Mouse (Mus musculus): ENCODE measurements around the gene Klhl29. TPM values are rescaled to one million over a fixed set of nuclear protein-coding genes. Genes with fewer than 3 reads are reported as not detected.
A peak's percentile ranks its signal among the peaks of the same experiment; 100 is the strongest.

Klhl29 gene
- total RNA-seq, 2 experiments from 2014 or later, result 27.1 to 27.5 TPM

DNA sequence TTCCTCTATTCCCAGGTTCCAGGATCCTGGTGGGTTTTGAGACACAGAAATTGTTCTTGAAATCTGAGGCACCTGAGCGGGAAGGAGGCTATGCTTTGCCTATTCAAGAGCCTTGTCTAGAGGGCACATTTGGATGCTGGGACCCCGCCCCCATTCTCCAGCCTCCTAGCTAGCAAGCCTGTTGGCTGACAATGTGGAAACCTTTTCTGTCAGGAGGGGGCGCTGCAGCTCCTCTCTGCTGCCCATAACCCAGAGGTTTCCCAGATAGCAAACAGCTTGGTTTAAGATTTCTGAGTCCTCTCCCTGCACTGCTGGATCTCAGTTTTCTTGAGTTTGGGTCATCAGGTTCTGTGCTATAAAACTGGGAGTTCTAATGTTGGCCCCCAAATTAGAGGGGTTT lies 232.7 kb downstream of the Klhl29 start:
- DNase-seq (ENCODE audit: low spot score in 2 of 2), result peak; percentile 91 to 93

DNA sequence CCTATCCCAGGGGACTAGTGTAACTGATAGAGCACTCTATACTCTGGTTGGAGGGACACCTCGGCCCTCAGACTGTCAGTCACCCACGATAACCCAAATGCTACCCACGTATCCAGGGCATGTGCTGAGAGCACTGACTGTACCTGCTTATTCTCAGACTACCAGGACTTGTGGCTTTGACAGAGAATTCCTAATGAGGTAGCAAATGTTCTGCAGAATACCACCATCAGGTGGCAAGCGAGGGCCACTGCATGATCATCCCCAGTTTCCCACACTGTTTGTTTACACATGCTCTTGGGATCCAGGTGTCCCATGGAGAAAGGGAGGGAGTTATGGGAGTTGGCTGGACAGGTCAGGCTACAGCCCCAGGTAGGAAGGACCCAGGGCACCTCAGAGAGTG lies 234.4 kb downstream of the Klhl29 start:
- DNase-seq (ENCODE audit: low spot score in 2 of 2), result no peak

- no peak for DNase-seq (ENCODE audit: low spot score in 2 of 2)
These were observed 236.2 kb downstream of the Klhl29 start for GRCm38 (mm10) chr12:5139302-5139701.

DNA sequence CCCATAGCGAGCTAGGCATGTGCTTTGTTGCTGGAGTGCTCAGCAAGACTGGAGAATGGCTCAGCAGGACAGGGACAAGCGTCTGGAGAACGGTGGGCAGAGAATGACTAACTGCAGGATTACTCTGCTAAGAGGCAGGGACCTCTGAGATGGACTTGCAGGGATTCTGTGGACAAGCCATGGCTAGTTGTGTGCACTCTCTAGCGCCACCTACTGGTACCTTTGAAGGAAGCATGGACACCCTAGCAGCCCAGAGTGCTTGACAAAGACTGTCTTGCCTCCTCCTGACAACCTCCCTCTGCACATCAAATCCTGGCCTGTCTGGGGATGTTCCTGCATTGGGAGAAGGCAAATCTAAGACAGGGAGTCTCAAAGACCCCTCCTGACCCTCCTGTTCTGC lies 239.2 kb downstream of the Klhl29 start:
- peak; percentile 66 to 69 for DNase-seq (ENCODE audit: low spot score in 2 of 2)

DNA sequence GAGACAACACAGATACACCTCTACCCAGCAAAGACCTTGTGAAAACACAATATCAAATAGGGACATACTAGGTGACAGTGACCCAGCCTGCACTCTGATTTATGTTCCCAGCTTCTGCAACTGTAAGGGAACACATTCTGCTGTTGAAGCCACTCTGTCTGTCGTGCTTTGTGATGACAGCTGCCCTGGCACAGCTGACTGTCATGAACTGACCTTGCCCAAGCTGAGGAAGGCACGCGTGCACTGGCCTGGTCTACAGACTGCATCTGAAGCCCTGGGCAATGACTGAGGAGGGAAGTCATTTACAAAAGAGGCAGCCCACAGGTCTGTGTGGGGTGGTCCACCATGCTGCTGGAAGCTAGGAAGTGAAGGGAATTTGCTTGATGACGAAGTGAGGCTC lies 246.3 kb downstream of the Klhl29 start:
- no peak for DNase-seq (ENCODE audit: low spot score in 2 of 2)

GRCm38 (mm10) chr12:5125907-5126306 lies 249.6 kb downstream of the Klhl29 start:
- no peak for DNase-seq (ENCODE audit: low spot score in 2 of 2)

DNA sequence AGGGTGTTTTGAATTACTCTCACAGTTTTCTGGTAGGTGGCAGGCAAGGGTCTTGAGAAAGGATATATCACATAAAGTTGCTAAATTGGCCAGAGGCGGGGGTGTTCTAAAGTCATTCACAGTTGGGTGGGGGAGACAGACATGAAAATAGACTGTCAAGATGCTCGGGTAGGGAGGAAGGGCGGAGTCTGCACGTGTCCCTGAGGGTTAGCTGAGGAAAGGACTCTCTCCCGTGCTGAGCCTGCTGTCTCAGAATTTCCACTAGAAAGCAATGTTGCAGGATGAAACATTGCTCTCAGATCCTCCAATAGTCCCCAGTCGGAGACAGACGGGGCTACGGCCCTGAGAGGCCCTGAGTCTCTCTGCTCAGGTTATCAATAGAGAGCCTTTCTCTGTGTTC lies 252.5 kb downstream of the Klhl29 start:
- DNase-seq (ENCODE audit: low spot score in 2 of 2), result no peak

GRCm38 (mm10) chr12:5120249-5120648 lies 255.2 kb downstream of the Klhl29 start:
- no peak for DNase-seq (ENCODE audit: low spot score in 2 of 2)

DNA sequence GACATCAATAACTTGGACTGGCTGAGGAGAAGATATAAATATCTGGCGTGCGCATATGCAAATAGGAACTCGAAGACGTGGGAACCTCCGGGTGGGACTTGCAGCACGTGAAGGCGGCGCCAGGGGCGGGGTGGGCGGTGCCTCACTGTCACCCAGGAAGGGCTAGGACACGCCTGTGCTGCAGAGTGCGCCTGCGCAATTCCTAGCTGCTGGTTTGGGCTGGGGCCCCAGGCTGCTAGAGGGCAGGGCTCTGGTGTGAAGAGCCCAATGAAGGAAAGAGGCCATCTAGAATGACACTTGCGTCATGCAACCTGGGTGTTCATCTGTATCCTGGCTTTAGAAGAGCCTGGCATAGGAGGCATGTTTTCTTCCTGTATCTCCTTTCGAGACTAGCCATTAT lies 255.8 kb downstream of the Klhl29 start:
- peak; percentile 86 to 92 for DNase-seq (ENCODE audit: low spot score in 2 of 2)

GRCm38 (mm10) chr12:5119286-5119685 lies 256.2 kb downstream of the Klhl29 start:
- no peak for DNase-seq (ENCODE audit: low spot score in 2 of 2)

DNA sequence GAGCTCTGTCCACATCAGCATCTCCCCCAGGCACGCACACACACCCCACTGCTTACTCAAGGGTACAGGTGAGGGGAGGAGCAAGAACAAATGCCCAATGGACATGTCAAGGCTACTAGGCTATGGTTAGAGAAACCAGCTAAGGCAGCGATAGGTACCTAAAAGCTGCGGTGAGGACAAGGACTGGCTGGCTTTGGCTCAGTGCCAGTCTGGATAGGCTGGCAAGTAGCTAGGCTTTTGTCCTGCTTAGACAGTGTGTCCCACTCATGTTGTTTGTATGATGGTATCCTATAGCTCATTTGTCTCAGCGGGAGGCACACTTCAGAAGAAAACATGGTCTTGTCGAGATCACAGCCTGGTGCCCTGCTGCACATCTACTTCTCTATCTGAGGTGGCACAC lies 258.9 kb downstream of the Klhl29 start:
- DNase-seq (ENCODE audit: low spot score in 2 of 2), result no peak

DNA sequence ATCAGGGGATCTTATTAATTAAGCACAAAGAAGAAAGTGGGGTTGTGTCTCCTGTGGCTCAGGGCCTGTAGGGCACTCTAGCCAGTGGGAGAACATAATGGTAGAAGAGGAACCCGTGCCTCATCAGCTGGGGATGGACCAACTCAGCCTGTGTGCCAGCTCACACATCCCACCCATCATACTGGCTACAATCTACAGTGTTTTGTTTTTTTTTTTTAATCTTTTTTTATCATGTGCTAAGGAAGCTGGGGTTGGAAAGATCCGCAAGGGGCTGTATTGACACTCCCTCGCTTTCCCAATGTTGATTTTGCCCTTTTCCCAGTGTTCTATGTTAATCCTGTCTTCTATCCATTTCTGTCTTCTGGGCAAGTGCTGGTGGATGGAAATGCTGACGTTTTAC lies 260.9 kb downstream of the Klhl29 start:
- DNase-seq (ENCODE audit: low spot score in 2 of 2), result no peak

- DNase-seq (ENCODE audit: low spot score in 2 of 2), result no peak
These were observed 264.1 kb downstream of the Klhl29 start for GRCm38 (mm10) chr12:5111343-5111742.

- no peak for DNase-seq (ENCODE audit: low spot score in 2 of 2)
These were observed 266.9 kb downstream of the Klhl29 start for GRCm38 (mm10) chr12:5108613-5109012.

- DNase-seq (ENCODE audit: low spot score in 2 of 2), result no peak
These were observed 267.7 kb downstream of the Klhl29 start for GRCm38 (mm10) chr12:5107795-5108194.

- DNase-seq (ENCODE audit: low spot score in 2 of 2), result no peak
These were observed 270.9 kb downstream of the Klhl29 start for GRCm38 (mm10) chr12:5104422-5105052.

GRCm38 (mm10) chr12:5101411-5102024 lies 274.0 kb downstream of the Klhl29 start:
- DNase-seq (ENCODE audit: low spot score in 2 of 2), result peak in 1 of 2 experiments; percentile 37

- DNase-seq (ENCODE audit: low spot score in 2 of 2), result no peak
These were observed 275.9 kb downstream of the Klhl29 start for GRCm38 (mm10) chr12:5099572-5099971.

- DNase-seq (ENCODE audit: low spot score in 2 of 2), result no peak
These were observed 286.8 kb downstream of the Klhl29 start for GRCm38 (mm10) chr12:5088639-5089038.

DNA sequence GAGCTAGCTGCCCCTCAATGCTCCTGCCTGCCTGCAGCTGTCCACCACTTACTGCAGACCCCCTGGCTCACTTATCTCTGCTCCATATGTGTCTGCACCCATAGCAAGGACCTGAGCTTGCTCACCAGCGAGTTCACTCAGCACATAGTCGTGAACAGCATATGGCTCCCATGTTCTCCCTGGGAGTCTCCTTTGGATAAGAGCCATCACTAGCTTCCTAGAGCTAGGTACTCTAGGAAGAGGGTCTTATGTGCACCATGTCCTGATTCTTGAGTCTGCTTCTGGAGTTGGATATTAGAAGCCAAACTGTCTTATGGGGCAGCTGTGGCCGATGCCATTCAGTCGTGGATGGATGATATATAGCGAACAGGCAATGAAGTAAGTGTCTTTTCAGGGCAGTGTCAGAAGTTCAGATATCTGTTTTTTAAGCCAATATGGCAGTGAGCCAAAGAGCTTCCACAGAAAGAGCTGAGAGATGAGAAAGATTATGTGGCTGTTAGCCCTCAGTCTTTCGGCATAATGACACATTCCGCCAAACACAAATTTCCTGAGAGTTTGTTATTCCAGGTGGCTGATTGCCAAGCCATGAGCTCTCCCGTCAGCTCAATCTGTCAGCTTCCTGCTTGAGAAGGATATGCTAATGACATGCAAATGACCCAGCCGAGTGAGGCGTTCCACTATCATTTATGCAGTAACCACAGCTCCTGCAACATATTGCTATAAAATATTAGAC lies 287.5 kb downstream of the Klhl29 start:
- DNase-seq (ENCODE audit: low spot score in 2 of 2), result peak; percentile 64 to 67

- no peak for DNase-seq (ENCODE audit: low spot score in 2 of 2)
These were observed 290.8 kb downstream of the Klhl29 start for GRCm38 (mm10) chr12:5084714-5085113.

DNA sequence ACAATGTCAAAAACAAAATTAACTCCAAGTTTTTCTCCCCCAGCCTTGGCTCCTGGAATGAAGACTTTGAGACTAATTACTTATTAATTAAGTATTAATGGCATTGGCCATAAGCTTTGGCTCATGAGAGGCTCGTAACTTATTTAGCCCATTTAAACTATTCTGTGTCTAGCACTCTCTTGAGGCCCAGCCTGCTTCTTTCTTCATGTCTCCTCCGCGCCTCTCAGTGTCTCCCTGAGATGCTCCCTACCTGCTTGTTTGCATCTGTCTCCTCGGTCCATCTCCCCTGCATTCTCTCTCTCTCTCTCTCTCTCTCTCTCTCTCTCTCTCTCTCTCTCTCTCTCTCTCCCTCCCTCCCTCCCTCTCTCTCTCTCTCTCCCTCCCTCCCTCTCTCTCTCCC lies 294.0 kb downstream of the Klhl29 start:
- no peak for DNase-seq (ENCODE audit: low spot score in 2 of 2)

DNA sequence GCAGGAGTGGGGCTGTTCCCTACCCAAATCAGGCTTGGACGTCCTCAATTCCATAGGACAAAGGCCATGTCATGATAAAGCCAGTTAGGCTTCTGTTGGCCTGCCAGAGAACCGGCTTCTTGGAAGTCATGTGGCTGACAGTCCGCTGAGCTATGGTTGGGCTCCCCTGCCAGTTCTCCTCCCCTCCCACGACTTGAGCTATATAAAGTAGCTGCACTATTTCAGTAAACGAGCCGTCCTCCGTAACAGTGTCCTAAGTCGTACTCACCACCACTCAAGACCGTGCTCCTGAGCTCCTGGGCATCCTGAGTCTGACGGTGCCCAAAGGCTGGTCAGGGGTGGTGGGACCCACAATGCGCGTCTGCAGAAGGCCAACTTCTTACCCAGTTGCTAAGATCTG lies 302.3 kb downstream of the Klhl29 start:
- DNase-seq (ENCODE audit: low spot score in 2 of 2), result no peak

Measured in layer of hippocampus, postnatal 10 days (tissue).